Mouse (Mus musculus) urinary bladder, postnatal 4 days (tissue): Measurements from ENCODE around the gene Cyp2d9.
"Not testable (repeated sequence)": the region's sequence is repeated elsewhere in the genome, so short reads cannot be mapped to it uniquely, and the experiment has no call there.

Experiments
- DNase-seq, 2 experiments: peaks; one replicate each; pipeline ENCODE4 v3.0.0; 2021 to 2022; ENCODE audit warnings: low spot score in 2 of 2

Gene Cyp2d9

GRCm38 (mm10) chr15:82450045-82450444 lies 16.8 kb downstream of the Cyp2d9 start:
- not testable (repeated sequence) for DNase-seq

GRCm38 (mm10) chr15:82452133-82452532 lies 18.9 kb downstream of the Cyp2d9 start:
- DNase-seq = not testable (repeated sequence)

GRCm38 (mm10) chr15:82453501-82453900 lies 20.3 kb downstream of the Cyp2d9 start:
- not testable (repeated sequence) for DNase-seq

- DNase-seq = peak in 1 of 2 experiments; percentile 52
These were observed 23.0 kb downstream of the Cyp2d9 start for GRCm38 (mm10) chr15:82456086-82456790.

GRCm38 (mm10) chr15:82457064-82458021 lies 24.1 kb downstream of the Cyp2d9 start:
- peak in 1 of 2 experiments; percentile 42 for DNase-seq

- DNase-seq = peak in 1 of 2 experiments; percentile 45
These were observed 26.0 kb downstream of the Cyp2d9 start for GRCm38 (mm10) chr15:82459266-82459665.

- no peak for DNase-seq
These were observed 31.5 kb downstream of the Cyp2d9 start for GRCm38 (mm10) chr15:82464701-82465100.

- DNase-seq = not testable (repeated sequence)
These were observed 61.0 kb downstream of the Cyp2d9 start for GRCm38 (mm10) chr15:82494273-82494672.
